Mouse (Mus musculus): Measurements from ENCODE around the gene Cars2.

DNA sequence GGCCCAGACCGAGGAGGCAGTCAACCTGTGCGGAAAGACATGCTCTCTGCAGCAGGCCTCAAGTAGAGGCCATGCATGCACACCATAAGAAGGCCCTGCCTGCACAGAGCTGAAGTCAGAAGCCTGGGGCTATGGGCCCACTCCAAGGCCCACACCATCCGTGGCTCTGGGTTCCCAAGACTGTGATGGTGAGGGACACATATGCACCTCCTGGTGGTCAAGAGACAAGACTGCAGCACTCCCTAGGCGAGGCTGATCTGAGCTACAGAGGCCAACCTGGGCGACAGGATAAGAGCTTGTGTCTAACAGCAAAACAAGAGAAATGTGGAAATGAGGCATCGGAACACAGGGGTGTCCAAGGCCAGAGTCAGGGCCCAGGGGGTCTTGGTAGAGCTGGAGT, 3.5 kb downstream of the Cars2 start:
- TF ChIP-seq CTCF (IDR thresholded peaks at IDR 0.05; ENCODE audit: borderline replicate concordance, control insufficient read depth, extremely low read depth, insufficient read depth, low read length, poor library complexity) (0 out of 2 replicates have a peak, but pooled peaks have one; percentile 58), POLR2A (IDR thresholded peaks at IDR 0.05; ENCODE audit: control insufficient read depth, extremely low read depth, insufficient read depth, low read length, poor library complexity) (no peak)

Data from thymus, adult 2 months (tissue).